Mouse (Mus musculus): ENCODE measurements around the gene Shoc2.

Gene Shoc2

DNA sequence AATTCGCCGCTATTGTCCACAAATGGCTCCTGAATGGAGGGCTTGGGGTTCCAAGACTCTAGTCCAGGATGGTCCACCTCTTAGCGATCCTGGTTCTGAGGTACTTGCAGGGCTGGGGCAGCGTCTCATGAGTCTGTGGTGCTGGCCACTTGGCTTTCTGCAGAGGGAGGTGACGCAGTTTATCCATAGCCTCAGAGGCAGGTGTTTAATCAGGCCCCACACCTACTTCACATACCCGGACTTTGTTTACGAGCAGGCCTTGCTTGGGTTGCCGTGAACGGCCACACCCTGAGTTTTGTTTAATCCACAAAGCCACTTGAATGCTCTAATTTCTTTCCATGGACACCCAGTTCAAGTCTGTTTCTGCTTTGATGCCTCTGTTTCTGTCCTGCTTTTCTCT lies 137.2 kb downstream of the Shoc2 start:
- no peak for DNase-seq (ENCODE audit: extremely low spot score, low read depth, low spot score)

DNA sequence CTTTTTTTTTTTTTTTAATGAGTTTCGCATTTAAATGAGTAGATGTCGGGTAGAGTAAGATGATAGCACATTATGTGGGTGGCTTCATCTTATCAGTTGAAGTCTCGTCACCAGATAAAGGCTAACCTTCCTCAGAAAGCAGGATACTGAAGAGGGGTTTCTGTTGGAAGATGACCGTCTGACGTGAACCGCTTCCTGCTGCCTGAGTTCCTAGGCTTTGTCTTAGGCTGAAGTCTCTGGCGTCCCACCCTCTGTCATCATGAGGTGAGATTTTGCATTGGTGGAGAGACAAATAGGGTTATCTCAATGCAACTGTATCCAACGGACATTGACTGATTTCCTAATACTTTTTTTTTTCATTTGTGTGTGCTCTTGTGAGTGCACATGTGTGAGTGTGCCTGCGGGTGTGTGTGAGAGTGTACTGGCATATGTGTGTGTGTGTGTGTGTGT lies 137.6 kb downstream of the Shoc2 start:
- DNase-seq (ENCODE audit: extremely low spot score, low read depth, low spot score): no peak

Measured in hindlimb bud, embryonic 11.5 days (tissue).